Mouse (Mus musculus) thymus, adult 2 months (tissue): ENCODE results near the gene C2cd3.

Experiments
- CTCF ChIP-seq: fragments of 200-500 bp; IDR thresholded peaks from 2 replicates; pipeline ENCODE4 v1.5.1; 2012; ENCODE audit warnings: mild to moderate bottlenecking, control low read depth, low read length, moderate library complexity, borderline replicate concordance; ENCODE audit not compliant: control insufficient read depth, poor library complexity, insufficient read depth; ENCODE audit errors: extremely low read depth
- POLR2A ChIP-seq: fragments of 200-500 bp; IDR thresholded peaks from 2 replicates; pipeline ENCODE4 v1.6.1; 2012; ENCODE audit warnings: mild to moderate bottlenecking, low read length, control low read depth, moderate library complexity; ENCODE audit not compliant: control insufficient read depth, poor library complexity, insufficient read depth; ENCODE audit errors: extremely low read depth

- TF ChIP-seq CTCF (no peak), POLR2A (no peak)
These were observed 6.2 kb downstream of the C2cd3 start for GRCm38 (mm10) chr7:100378257-100378656.
